Mouse (Mus musculus) limb, embryonic 12.5 days (tissue): Measurements from ENCODE around the gene Glce. TPM values are rescaled to one million over a fixed set of nuclear protein-coding genes. Genes with fewer than 3 reads are reported as not detected.

Experiments used
- ATAC-seq: fragments of 200-750 bp; cut with Nextera tagmentation; 2 replicates; pipeline ENCODE4 v1.8.0; 2017; ENCODE audit warnings: low read depth, moderate TSS enrichment; ENCODE audit not compliant: insufficient number of reproducible peaks, insufficient read depth, low FRiP score, low TSS enrichment
- H3K27ac ChIP-seq: fragments of 300-500 bp; sonication (generic); 2 replicates; pipeline ENCODE4 v1.5.1; 2016; ENCODE audit warnings: mild to moderate bottlenecking, moderate library complexity
- H3K27me3 ChIP-seq: fragments of 300-500 bp; sonication (generic); 2 replicates; pipeline ENCODE4 v1.6.1; 2016; ENCODE audit warnings: mild to moderate bottlenecking, moderate library complexity
- H3K36me3 ChIP-seq: fragments of 300-500 bp; sonication (generic); 2 replicates; pipeline ENCODE4 v1.6.1; 2016; ENCODE audit warnings: mild to moderate bottlenecking, moderate library complexity
- H3K4me1 ChIP-seq: fragments of 300-500 bp; sonication (generic); replicated peaks from 2 replicates; pipeline ENCODE4 v1.6.1; 2016
- H3K4me2 ChIP-seq: fragments of 300-500 bp; sonication (generic); 2 replicates; pipeline ENCODE4 v1.6.1; 2016; ENCODE audit warnings: mild to moderate bottlenecking, moderate library complexity
- H3K4me3 ChIP-seq: fragments of 300-500 bp; sonication (generic); replicated peaks from 2 replicates; pipeline ENCODE4 v1.5.1; 2016; ENCODE audit warnings: mild to moderate bottlenecking
- H3K9ac ChIP-seq: fragments of 300-500 bp; sonication (generic); replicated peaks from 2 replicates; pipeline ENCODE4 v1.6.1; 2016; ENCODE audit warnings: mild to moderate bottlenecking, moderate library complexity
- H3K9me3 ChIP-seq: fragments of 300-500 bp; sonication (generic); 2 replicates; pipeline ENCODE4 v1.6.1; 2016; ENCODE audit warnings: mild to moderate bottlenecking, moderate library complexity
- WGBS: fragments of 180-500 bp; shearing (Covaris S2); methylation state at CpG from one replicate; pipeline ENCODE4 v1.1.7; 2016; 5-methylcytosine and 5-hydroxymethylcytosine counted together
- polyA plus RNA-seq: library from polyadenylated mRNA; unstranded; fragments of >200 nt; fragmentation: Nextera tagmentation; extraction: Ambion mirVana; gene quantifications from 2 replicates; pipeline ENCODE4 v1.2.1, GENCODE M21; 2016

Glce gene
- polyA plus RNA-seq, 1 experiment from 2014 or later, result 27.9 TPM

DNA sequence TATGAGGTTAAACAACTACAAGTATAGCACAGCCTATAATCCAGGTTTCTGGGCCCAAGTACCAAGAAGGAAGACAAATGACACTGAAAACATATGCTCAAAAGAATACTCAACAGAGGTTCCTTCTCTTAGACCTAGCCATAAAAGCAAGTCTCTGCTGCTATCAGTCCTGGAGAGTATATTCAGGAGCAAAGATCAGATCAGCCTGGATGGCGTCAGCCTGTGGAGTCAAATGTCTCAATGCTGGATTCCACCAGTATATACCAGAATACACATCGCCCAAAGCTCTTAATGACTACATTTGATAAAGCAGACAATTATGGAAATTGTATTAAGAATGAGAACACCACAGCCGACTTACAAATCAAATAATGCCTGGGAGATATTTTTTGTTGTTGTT lies 60.2 kb downstream of the Glce start:
- Histone ChIP-seq H3K9ac (no peak overlapping the region), H3K27me3 (no peaks in the 10 kb centered on the region), H3K4me2 (no peak overlapping the region), H3K27ac (no peak overlapping the region), H3K4me3 (no peak overlapping the region), H3K36me3 (peaks cover 9% of the 10 kb centered on the region; the same call in 1 of the 2 replicates), H3K4me1 (no peaks in the 10 kb centered on the region), H3K9me3 (no peaks in the 10 kb centered on the region)
- no peak for ATAC-seq
- 92% methylated on average over 3 of the region's 3 CpGs for WGBS

DNA sequence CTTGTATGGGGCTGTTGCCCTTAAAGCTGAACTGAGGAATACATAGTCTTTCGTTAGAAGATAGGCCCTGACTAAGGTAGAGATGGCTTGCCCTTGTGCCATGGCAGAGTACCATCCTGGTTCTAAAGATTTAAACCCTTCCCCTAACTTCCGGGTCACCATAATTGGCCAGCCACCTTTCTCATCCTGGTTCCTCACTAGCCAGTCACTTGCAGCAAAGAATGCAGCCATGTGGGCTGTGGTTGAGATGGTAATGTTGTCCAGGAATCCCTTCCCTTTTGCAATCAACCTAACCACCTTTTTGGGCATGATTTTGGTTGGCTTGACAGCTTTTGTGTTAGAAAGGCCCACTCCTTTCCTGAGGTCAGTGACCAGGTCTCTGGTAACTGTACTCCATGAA lies 62.0 kb downstream of the Glce start:
- Histone ChIP-seq H3K4me1 (no peaks in the 10 kb centered on the region), H3K9me3 (no peaks in the 10 kb centered on the region), H3K4me3 (no peak overlapping the region), H3K27me3 (no peaks in the 10 kb centered on the region), H3K9ac (no peak overlapping the region), H3K36me3 (peaks cover 7% of the 10 kb centered on the region; the same call in 1 of the 2 replicates), H3K4me2 (no peak overlapping the region), H3K27ac (no peak overlapping the region)
- 93% methylated on average over 2 of the region's 2 CpGs for WGBS
- no peak for ATAC-seq

DNA sequence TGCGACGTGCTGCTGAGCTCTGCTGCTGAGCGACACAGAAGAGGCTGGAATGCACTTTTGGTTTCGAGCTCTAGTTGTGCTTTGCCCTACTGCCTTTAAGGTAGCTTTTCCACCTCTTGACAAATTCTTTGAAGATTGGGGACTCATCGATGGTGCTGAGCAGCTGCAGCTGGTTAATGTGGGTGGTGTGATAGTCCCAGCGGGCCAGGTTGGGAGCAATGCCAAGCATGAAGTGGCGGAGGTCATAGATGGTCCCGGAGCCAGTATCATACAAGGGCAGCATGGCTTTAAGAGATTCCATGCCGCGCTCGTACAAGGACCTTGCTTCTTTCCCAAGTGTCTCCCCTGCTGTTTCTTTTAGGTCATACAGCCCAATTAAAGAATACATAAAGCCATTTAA lies 62.5 kb downstream of the Glce start:
- Histone ChIP-seq H3K27me3 (no peaks in the 10 kb centered on the region), H3K36me3 (peaks cover 7% of the 10 kb centered on the region; the same call in 1 of the 2 replicates), H3K4me1 (no peaks in the 10 kb centered on the region), H3K4me2 (no peak overlapping the region), H3K4me3 (no peak overlapping the region), H3K9me3 (no peaks in the 10 kb centered on the region), H3K9ac (no peak overlapping the region), H3K27ac (no peak overlapping the region)
- WGBS, result 85% methylated on average over 11 of the region's 11 CpGs
- ATAC-seq, result no peak

DNA sequence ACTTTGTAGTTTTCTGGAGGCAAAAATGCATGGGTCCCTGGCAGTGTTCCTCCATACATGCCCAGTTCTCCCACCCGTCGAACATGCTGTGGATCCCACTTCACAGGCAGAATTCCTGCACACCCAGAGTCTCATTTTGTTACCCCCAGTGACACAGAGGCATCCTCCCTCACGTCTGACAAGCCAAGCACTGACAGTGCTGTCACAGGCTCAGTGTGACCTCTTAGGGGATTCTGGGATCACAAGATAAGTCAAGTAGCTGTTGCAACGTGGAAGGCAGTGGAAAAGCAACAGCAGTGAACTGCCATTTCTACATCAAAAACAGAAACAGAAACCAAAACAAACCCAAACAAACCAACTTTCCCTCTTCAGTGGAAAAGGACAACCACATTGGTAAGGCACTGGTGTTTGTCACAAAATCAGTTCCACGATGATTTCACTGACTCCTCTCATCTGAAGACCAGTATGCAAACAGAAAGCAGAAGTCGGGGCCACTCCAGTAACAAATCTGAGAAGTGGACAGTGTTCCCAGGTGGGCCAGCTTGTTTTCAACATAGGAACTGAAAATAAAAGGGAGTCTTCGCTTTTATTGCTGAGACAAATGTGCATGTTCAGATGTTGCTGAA lies 64.5 kb downstream of the Glce start:
- WGBS, result 82% methylated on average over 7 of the region's 7 CpGs
- Histone ChIP-seq H3K9ac (no peak overlapping the region), H3K27me3 (no peaks in the 10 kb centered on the region), H3K4me3 (no peak overlapping the region), H3K4me1 (no peaks in the 10 kb centered on the region), H3K27ac (no peak overlapping the region), H3K4me2 (no peak overlapping the region), H3K9me3 (no peaks in the 10 kb centered on the region), H3K36me3 (peaks cover 11% of the 10 kb centered on the region; the same call in 1 of the 2 replicates)
- ATAC-seq, result no peak

DNA sequence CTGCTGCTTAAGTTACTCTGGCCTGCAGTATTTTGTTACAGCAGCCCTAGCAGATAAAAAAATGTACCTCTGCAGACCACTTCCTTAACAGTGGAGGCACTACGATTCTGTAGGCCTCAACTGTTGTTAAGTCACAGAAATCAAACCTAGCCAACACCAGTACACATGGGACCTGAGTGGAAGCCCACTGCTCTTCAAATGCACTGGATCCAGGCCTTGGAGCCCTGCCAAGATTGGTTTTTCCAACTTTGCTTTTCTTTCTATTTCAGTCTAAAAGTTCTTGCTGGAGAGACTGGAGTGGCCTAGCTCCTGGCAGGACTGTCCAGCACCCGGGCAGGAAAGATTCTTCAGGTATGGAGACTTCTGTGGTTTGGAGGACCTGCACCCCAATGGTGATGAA lies 66.2 kb downstream of the Glce start:
- H3K4me3 ChIP-seq, result no peak overlapping the region
- no peaks in the 10 kb centered on the region for H3K27me3 ChIP-seq
- WGBS, result 83% methylated on average over 2 of the region's 2 CpGs
- ATAC-seq, result no peak
- no peak overlapping the region for H3K27ac ChIP-seq
- no peak overlapping the region for H3K4me2 ChIP-seq
- H3K4me1 ChIP-seq, result peaks cover 8% of the 10 kb centered on the region; the same call in 1 of the 2 replicates
- H3K9ac ChIP-seq, result no peak overlapping the region
- no peaks in the 10 kb centered on the region for H3K9me3 ChIP-seq
- peaks cover 11% of the 10 kb centered on the region; the same call in 1 of the 2 replicates for H3K36me3 ChIP-seq

DNA sequence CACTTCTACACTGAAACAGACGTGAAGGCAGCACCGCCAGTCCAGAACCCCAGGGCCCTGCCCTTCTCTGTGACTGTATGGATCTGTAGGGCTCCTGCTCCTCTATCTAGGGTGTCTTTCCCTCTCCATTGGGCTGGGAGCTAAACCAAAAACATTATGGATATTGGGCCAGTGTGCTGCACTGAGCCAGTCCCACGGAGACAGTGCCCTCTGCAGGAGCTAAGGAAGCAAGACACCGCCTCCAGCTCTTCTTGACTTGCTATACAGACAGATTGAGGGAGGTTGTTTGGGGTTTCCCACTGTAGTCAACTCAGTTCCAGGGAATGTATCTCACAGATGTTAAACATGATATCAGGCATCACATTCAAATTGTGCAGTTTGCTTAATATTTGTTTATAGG lies 71.7 kb downstream of the Glce start:
- Histone ChIP-seq H3K36me3 (0 out of 2 replicates have a peak, but pooled peaks cover 4% of the 10 kb centered on the region), H3K9ac (no peak overlapping the region), H3K4me2 (no peak overlapping the region), H3K4me1 (peaks cover 8% of the 10 kb centered on the region; the same call in 1 of the 2 replicates), H3K27ac (no peak overlapping the region), H3K9me3 (no peaks in the 10 kb centered on the region), H3K27me3 (0 out of 2 replicates have a peak, but pooled peaks cover 5% of the 10 kb centered on the region), H3K4me3 (no peak overlapping the region)
- ATAC-seq, result no peak
- WGBS, result 50% methylated on average over 4 of the region's 4 CpGs

DNA sequence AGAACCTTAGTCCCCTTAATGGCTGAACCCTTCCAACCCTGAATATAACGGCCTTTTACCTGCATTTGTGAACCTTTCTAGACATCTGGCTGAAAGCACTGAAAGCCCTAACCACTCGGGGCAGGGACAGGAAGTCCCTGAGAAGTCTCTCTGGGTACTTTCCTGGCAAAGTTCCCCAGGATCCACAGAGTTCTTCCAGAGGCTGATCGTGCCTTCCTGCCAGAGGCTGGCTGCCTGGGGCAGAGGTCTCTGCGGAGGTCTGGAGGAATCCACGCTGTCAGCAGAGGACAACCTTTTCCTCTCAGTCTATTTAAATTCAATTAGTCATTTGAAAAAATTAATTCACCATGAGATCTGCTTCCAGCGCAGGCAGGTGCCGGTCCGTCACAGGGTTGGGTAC lies 73.3 kb downstream of the Glce start:
- no peak overlapping the region for H3K4me3 ChIP-seq
- H3K9ac ChIP-seq, result no peak overlapping the region
- H3K4me1 ChIP-seq, result peaks cover 8% of the 10 kb centered on the region; the same call in 1 of the 2 replicates
- no peak for ATAC-seq
- H3K4me2 ChIP-seq, result no peak overlapping the region
- no peak overlapping the region for H3K27ac ChIP-seq
- H3K27me3 ChIP-seq, result 0 out of 2 replicates have a peak, but pooled peaks cover 5% of the 10 kb centered on the region
- no peaks in the 10 kb centered on the region for H3K9me3 ChIP-seq
- 0 out of 2 replicates have a peak, but pooled peaks cover 4% of the 10 kb centered on the region for H3K36me3 ChIP-seq
- 69% methylated on average over 8 of the region's 8 CpGs for WGBS

DNA sequence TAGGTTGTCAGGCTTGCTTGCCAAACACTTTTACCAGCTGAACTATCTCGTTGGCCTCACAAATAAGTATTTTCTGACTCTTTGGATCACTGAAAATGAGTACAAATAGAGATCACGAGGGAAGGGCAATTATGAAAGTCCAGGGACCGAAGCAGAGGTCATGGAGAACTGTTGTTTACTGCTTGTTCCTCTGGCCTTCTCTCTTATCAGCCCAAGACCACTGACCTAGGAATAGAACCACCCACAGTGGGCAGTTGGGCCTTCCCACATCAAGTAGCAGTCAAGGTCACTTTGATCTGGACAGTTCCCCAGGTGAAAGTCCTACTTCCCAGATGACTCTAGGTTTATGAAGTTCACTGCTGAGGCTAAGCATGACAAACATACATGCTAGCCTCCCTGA lies 80.3 kb downstream of the Glce start:
- WGBS, result 85% methylated on average over 3 of the region's 3 CpGs

DNA sequence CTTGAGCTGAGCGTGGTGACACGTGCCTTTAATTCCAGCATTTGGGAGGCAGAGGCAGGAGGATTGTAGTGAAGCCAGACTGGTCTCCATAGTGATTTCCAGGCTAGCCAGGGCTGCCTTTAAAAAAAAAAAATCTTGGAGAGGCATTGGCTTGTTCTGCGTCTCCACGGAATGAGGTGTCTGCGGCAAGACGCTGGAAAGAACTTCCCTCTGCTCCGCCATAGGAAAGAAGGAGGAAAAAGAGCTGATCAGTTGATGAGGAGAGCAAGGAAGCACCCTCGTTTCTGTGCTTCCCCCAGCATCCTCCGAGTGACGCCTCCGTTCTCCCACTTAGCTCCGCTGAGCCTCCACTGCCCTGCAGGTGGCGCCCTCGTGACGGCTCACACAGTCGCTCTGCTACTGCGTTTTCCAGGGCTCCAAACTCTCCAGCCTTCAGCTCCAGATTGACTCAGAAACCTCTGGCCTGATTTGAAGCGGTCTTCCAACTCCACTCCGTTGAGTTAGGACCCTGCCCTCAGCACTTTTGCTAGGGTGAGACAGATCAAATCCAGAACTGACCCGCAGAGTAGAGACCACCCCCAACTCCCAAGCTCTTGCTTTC lies 82.3 kb downstream of the Glce start:
- Histone ChIP-seq H3K4me2 (peak overlapping the region; percentile 41), H3K4me1 (no peaks in the 10 kb centered on the region), H3K36me3 (no peaks in the 10 kb centered on the region), H3K27me3 (no peaks in the 10 kb centered on the region), H3K9me3 (no peaks in the 10 kb centered on the region), H3K9ac (no peak overlapping the region), H3K4me3 (0 out of 2 replicates have a peak overlapping the region, but pooled peaks have one; percentile 11), H3K27ac (no peak overlapping the region)
- 6% methylated on average over 20 of the region's 20 CpGs for WGBS
- no peak for ATAC-seq

More for the DNA sequence above, 80.3 kb downstream of the Glce start:
- H3K9ac ChIP-seq, result no peak overlapping the region
- H3K36me3 ChIP-seq, result no peaks in the 10 kb centered on the region
- no peak overlapping the region for H3K27ac ChIP-seq
- no peaks in the 10 kb centered on the region for H3K4me1 ChIP-seq
- no peak overlapping the region for H3K4me2 ChIP-seq
- no peaks in the 10 kb centered on the region for H3K27me3 ChIP-seq
- H3K9me3 ChIP-seq, result no peaks in the 10 kb centered on the region
- no peak for ATAC-seq
- H3K4me3 ChIP-seq, result no peak overlapping the region

DNA sequence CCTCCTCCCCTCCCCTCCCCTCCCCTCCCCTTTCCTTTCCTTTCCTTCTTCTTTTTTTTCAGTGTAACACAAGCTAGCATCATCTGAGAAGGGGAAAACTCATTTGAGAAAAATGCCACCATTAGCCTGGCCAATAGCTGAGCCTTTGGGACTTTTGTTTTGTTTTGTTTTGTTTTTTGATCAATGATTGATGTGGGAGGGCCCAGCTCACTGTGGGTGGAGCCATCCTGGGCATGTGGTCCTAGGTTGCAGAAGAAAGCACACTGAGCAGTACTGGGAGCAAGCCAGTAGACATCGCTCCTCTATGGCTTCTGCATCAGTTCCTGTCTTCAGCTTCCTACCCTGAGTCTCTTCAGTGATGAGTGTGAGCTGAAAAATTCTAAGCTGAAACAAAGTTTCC lies 86.6 kb downstream of the Glce start:
- no peaks in the 10 kb centered on the region for H3K36me3 ChIP-seq
- H3K4me2 ChIP-seq, result no peak overlapping the region
- no peaks in the 10 kb centered on the region for H3K4me1 ChIP-seq
- WGBS, result 75% methylated on average over 1 of the region's 1 CpGs
- no peak for ATAC-seq
- no peak overlapping the region for H3K4me3 ChIP-seq
- no peak overlapping the region for H3K9ac ChIP-seq
- no peak overlapping the region for H3K27ac ChIP-seq
- H3K9me3 ChIP-seq, result no peaks in the 10 kb centered on the region
- H3K27me3 ChIP-seq, result no peaks in the 10 kb centered on the region; the same call in 1 of the 2 replicates

DNA sequence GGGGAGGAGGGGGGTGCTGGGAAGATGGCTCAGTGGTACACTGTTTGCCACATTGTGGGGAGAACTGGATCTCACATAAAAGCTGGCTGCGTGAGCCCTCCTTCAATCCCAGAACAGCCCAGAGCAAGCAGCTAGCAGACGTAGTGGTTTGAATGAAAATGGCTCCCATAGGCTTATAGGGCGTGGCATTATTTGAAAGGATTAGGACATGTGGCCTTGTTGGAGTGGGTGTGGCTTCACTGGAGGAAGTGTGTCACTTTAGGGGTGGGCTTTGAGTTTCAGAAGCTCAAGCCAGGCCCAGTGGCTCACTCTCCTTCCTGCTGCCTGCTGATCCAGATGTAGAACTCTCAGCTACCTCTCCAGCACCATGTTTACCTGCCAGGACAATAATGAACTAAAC lies 90.2 kb downstream of the Glce start:
- H3K4me1 ChIP-seq, result peaks cover 2% of the 10 kb centered on the region; the same call in 1 of the 2 replicates
- H3K9ac ChIP-seq, result no peak overlapping the region
- 92% methylated on average over 3 of the region's 3 CpGs for WGBS
- no peak for ATAC-seq
- H3K4me2 ChIP-seq, result no peak overlapping the region
- no peaks in the 10 kb centered on the region for H3K9me3 ChIP-seq
- H3K27me3 ChIP-seq, result peaks cover 22% of the 10 kb centered on the region
- H3K27ac ChIP-seq, result no peak overlapping the region
- no peaks in the 10 kb centered on the region for H3K36me3 ChIP-seq
- no peak overlapping the region for H3K4me3 ChIP-seq
